Mouse (Mus musculus): Measurements from ENCODE around the gene Itsn1.

The Itsn1 gene

DNA sequence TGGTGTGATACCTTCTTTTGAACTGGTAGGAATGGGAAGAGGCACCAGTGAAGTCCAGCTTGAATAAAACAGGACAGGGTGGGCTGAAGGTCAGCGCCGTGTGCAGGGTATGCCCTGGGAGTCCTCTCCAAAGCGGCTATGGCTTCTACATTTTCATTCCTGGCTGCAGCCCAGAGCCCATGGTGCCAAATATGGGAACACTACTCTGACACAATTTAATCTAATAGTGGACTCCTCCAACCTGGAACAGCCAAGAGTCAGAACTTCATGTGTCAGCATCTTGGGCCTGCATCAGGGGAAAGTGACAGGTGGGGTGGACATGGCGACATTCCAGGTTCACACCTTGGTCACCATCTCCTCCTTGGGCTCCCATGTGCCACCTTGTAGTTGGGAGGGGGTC, 147.4 kb downstream of the Itsn1 start:
- DNase-seq = no peak

DNA sequence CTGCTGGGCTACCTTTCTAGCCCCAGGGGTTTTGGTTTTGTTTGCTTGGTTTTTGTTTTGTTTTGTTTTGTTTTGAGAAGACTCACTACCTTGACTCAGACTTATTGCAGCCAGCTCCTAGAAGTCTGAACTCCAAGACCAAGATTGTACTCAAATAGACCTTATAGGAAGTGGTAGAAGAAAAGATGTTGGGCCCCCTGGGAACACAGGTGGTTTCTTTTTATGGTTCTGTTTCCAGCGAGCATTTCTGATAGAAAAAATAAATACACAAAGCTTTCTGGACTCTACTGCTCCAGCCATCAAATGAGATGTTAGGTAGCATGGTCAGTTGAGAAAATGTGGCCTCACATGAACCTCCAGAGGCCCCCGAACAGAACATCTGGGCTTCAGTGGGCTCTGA, 150.0 kb downstream of the Itsn1 start:
- DNase-seq = no peak

DNA sequence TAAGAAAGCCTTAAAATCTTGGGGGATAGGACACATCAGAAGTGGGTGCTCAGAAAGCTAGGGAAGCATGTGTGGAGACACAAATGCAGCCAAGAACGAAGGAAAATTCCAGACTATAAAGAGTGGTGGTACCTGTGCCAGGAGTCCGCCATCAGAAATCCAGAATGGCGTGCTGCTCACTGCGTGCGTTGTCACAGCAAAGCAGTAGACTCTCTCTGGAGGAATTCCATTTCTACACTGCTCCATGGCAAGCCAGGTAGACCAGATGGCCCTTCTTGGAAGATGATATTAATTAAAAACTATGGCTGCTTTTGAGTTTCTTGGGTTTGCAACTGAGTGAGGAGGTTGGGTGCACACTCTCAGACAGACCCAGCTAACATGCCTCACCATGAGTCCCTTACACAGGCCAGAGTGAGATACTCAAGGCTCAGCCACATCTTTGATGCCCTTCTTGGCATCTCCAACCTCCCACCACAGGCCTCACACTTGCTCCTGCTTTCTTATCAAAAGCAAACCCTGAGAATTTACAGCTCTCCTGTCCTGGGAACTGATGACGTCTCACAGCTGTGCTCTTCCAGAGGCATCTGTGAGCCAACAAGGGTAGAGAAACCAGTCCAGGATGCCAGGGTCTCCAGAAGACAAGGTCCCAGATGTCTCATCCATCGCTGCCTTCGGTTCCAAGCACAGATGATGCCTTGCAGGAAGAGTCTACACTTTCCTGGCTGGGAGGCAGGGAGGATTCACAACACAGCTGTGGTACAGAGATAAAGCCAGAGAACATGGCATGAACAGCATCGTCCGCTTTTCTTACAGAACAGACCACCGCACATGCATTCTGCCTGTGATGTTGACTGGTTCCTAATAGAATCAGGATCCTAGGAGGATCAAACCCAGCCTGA, 152.0 kb downstream of the Itsn1 start:
- no peak for DNase-seq

DNA sequence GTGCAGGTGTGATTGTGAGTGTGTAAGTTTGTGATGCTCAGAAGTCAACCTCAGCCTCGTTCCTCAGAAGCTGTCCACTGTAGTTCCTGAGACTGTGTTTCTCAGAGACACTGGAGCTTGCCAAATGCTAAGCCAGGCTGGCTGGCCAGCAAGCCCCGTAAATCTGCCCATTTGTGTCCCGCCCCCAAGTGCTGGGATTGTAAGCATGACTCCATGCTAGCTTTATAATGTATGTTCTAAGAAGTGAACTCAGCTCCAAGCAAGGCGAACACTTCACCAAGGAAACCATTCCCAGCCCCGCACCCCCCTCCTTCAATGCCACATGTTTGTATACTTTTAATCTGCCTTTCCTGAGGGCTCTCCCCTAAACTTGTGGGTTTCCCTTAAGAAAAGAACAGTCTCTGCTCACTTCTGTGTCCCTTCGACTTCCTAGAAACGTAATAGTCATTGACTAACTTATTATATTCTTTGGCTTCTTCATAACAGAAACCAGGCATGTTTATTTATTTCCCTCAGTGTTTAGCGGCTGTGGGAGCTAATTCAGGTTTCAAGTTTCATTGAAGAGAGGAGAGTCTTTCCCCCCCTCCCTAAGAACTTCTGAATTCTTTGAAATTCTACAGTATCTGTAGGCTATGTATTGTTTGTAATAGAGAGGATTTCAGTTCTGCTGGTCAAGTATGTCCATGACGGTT, 153.2 kb downstream of the Itsn1 start:
- no peak for DNase-seq

DNA sequence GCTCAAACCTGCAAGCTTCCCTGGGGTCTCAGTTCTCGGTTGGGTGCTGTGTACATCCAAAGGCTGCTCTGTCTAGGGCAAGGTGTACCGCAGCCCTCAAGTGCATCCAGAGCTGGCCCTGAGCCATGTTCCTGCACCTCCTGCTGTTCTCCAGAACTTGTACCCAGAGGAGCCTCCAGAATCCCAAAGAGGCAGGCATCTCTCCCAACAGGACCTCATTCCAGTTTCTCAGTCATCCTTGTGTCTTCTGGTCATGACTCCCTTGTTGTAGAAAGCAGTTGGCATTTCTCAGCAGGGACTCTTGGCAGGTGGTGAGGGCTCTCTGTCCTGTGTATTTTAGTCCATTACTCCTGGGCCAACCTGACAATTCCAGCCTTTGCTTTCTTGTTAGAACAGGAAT, 154.6 kb downstream of the Itsn1 start:
- no peak for DNase-seq

DNA sequence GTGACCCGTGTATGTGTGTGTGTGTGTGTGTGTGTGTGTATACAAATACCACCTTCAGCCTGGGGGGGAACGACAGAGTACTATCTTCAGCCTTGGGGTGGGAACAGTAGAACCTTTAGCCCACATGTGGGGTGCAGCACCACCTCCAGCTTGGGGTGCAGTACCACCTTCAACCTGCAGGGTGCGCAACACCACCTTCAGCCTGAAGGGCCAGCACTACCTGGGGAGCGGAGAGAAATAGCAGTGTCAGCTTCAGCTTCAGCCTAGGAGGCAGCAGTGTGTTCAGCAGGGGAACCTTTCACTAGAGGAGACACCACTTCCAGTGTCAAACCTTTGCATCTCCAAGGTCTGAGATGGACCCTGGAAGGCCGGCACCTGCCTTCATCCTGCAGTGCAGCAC, 155.1 kb downstream of the Itsn1 start:
- peak; percentile 86 for DNase-seq

DNA sequence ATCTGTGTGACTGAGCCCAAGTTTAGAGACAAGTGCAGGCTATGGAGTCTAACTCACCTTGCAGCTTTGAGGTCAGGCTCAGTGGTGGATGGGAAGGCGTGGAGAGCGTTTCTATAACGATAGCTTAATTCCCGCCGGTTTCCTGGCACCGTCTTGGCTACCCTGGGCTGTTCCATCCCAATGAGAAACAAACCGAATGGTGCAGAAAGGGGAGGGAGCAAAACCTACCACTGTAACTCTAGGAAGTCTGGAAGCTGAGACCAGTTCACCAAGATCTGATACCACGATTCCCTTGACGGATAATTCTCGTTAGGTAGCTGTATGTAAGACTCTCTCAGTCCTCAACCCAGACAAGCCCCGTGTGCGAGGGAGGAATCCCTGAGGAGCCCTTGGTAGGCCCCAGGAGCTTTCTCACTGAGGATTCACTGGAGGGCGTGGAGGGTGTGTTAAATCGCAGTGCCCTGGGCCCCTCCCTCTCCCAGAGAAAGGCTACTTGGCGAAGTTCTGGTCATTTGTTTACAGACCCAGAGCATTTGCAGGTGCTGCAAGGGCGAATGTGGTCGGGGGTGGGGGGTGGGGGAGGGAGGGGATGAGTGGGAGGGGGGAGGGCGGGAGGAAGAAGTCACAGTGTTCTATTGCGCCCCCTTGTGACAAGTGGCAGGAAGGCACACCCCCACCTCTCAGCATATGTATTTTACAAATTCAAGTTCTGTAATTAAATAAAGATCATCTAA, 156.5 kb downstream of the Itsn1 start:
- DNase-seq = peak; percentile 89

DNA sequence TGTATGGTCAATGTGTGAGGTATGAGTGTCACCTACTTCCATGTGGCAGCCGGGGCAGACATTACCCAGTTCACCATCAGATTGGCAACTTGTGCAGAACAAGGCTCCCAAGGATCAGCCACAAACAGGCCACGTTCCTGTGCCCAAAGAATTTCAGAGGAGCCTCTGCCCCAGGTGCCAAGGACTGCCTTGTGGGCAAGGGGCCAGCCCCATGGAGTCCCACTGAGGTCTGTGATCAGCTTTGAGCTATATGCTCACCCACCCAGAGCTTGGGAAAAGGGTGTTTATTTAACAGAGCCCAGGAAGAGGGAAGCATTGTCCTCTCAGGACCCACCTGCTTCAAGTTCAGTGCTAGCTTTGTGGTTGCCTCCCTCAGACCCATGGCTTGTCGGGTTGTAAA, 159.3 kb downstream of the Itsn1 start:
- DNase-seq = no peak

DNA sequence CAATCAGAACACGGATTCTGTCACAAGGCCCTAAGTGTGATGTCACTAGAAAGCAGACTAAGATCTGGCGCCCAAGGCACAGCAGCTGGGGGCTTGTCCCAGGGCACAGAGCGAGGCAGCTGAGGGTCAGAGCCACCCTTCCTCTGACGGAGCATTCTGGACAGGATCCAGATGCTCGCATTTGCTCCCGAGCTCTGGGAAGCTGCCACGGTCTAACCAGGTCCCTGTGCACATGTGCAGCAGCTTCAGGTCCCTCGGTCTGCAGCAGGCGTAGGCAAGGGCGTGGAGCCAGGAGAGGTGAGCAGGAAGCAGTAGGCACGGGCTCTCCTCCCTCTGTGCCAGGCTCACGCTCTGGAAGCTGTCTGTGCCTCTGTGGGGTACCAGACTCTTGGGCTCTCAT, 160.8 kb downstream of the Itsn1 start:
- DNase-seq = peak; percentile 88

DNA sequence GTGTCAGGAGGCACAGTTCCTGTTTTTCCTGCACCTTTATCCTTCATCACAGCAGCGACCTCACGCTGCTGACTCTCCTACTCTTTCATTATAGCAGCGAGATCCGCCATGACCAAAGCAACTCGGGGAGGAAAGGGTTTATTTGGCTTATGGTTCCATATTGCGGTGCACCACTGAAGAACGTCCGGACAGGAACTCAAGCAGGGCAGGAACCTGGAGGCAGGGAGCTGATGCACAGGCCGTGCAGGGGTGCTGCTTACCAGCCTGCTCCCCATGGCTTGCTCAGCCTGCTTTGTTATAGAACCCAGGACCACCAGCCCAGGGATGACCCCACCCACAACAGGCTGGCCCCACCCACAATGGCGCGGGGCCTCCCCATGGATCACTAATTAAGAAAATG, 162.1 kb downstream of the Itsn1 start:
- DNase-seq = no peak

DNA sequence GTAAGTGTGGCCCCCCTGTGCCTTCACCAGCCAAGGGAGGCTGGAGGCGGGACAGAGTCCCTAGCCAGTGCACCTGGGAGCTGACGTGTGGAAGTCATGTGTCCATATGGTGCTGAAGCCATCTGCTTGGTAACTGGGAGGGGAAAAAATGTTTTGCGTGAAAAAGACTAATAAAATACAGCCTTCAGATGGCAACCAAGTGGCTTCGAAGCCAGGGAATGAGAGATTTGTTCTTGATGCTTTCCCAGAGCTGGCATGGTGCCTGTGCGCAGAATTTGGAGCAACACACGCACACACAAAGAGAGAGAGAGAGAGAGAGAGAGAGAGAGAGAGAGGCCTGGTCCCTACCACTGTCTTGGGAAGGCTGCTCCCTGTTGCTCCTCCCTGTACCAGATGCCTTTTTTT, 167.3 kb downstream of the Itsn1 start:
- no peak for DNase-seq

DNA sequence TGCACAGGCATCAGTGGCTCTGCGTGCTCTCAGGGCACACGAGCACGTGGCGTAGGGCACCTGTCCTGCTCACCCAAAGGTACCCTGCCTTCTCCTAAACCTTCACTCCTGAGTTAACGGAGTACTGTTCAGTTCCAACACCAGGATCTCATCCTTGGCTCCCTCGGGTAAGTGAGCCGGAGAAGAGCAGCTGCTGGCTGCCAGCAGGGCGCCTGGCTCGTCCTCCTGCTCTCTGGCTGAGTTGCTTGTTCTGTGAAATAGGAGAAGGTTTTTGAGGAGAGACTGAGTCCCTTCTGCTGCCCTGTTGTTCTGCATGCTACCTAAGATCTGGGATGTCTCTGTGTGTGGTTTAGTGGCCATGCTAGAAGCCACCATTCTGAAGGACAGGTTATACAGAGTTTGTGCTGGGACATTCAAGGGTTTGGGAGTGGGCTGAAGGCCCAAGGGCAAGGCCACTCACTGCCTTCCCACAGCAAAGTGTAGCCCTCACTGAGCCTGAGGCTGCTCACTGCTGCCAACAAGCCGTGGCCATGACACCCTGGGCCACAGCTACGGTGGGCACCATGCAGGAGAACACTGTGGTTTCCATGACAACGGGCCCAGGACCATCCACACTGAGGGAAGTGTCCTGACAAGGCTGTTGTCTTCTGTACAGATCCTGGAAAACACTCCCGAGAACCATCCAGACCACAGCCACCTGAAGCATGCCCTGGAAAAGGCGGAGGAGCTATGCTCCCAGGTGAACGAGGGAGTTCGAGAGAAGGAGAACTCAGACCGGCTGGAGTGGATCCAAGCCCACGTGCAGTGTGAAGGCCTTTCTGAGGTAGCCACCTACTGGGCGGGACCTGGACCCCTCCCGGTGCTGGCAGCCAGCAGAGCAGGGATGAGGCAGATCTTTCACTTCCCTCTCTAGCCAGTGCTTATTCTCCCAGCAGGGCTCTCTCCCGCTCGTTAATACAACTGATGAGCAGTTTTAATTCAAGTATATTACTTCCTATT, 170.1 kb downstream of the Itsn1 start:
- no peak for DNase-seq

DNA sequence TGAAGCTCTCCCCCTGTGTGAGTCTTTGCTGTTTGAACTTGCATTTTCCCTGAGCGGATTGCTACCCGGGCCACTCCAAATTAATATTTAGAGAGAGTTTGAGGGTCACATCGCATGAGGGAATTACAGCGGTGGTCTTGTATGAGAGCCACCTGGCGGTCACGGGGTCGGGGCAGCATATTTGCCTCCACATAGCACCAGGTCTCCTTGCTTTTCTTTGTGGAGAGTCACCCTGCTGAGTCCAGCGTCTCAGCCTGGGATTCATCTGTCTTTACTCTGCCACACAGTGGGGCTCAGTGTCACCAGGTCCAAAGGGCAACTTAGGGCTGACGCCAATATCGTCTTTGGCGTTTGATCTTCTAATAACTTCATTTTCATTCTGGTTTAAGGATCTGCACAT, 171.2 kb downstream of the Itsn1 start:
- DNase-seq = no peak

DNA sequence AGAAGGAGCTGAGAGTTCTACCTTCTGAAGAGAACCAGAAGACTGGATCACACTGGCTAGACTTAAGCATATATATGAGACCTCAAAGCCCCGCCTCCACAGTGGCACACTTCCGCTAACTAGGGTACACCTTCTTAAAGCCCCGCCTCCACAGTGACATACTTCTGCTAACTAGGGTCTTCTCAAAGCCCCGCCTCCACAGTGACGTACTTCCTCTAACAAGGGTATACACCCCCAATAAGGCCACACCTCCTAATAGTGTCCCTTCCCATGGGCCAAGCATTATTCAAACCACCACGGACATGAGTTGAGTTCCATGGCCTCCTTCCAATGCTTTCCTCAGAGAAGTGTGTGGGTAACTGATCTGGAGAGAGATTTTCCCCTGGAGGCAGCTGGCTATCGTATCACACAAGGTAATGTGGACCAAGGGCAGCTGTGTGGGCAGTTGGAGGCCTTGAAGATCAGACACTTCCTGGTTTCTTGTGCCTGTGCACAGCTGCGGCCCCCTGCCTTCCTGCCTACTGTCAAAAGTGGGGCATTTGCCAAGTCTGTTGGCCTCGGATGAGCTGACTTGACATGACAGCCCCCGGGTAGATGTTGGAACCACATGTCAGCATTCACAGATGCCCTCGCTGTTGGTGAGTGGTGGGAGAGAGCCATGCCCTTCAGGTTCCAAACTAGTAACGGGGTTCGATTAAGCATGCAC, 174.9 kb downstream of the Itsn1 start:
- peak; percentile 89 for DNase-seq

DNA sequence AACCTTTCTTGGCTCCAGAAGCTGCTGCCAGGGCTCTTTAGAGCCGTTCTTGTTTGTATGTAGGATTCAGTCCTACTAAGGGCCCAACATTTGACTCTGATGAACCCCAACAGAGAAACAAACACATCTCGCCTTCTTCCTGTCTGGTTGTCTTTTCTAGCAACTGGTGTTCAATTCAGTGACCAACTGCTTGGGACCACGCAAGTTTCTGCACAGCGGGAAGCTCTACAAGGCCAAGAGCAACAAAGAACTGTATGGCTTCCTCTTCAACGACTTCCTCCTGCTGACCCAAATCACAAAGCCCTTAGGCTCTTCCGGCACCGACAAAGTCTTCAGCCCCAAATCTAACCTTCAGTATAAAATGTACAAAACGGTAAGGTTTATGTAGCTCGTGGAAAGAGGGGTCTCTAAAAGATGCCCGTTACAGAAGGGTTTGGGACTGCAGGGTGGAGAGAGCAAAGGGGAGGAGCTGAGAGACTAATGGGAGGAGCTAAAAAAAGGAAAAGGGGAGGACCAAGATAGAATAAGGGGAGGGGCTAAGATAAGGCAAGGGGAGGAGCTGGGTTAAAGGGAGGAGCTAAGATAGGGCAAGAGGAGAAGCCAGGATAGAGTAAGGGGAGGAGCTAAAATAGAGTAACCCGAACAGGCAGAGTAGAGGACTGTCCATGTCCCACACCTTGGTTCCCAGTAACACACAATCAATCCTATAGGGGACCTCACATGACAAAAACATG, 176.2 kb downstream of the Itsn1 start:
- no peak for DNase-seq

DNA sequence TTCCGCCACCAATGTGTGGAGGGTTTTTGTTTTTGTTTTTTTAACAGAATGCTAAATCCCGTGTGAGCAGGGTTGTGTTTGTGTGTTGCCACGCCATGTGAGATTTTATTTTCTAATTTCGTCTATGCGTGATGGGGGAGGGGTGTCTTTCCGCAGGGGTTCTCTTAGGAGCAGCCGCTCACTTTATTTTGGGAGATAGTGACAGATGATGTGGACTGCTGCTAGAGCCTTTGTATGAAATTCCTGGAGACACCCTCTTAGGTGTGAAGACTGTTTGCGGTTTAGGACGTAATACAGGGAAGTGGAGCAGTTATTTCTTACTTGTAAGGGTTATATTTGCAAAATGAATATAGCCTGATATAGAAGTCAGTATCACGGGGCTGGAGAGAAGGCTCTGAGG, 176.9 kb downstream of the Itsn1 start:
- no peak for DNase-seq

DNA sequence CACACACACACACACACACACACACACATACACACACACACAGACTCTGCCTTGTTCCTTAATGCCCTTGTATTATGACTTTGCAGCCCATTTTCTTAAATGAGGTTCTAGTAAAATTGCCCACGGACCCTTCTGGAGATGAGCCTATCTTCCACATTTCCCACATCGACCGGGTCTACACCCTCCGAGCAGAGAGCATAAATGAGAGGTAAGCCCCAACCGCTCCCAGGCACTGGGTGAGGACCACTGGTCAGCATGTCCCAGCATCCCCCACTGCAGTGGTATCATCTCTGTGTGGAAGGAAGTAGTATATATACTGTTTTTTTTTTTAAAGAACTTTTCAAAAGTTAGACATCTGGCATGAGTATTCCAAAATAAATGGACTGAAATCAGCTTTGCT, 177.6 kb downstream of the Itsn1 start:
- no peak for DNase-seq

DNA sequence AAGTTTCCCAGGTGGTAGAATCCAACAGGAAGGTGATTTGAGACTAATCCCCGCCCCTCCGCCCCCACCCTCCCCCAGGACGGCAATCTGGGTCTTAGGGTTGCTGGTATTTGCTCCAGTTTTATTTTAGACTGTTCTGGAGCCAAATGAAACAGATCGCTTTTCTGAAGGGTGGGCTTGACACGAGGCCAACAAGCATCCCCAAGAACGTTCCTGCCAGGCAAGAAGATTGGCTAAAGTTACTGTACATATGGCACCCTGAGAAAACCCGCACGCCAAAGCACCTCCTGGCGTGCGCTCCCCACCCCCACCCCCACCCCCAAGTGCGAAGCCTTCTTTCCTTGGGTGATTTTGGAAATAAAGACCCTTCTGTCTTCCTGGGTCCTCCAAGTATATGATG, 178.1 kb downstream of the Itsn1 start:
- no peak for DNase-seq

DNA sequence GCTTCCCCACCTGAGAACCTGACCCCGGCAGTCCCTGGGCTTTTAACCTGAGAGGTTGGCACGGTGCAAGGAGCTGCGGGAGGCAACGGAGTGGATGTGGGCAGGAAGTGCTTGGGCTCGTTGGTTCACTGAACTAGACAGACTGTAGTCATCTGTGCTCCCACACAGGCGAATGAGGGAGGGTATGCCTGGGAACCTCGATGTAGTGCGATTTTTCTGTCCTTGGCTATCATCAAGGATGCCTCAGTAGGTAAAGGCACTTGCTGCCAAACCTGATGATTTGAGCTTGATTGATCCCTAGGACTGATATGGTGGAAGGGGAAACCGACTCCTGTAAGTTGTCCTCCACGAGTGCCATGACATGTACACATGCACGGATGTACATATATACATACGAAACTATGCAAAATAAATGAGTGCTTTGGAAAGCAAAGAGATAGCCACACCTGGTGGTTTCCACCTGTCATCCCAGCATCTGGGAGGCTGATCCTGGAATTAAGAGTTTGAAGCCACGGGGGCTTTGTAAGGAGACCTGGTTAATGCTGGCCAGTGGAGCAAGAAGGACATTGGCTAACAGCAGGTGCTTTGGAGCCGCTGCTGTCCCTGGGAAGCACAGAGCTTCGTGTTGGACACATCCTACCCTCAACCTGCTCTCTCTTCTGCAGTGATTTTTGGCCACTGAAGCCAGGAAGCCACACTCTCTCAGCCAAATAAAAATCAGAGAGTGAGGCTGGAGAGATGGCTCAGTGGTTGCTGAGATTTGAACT, 180.7 kb downstream of the Itsn1 start:
- DNase-seq = no peak

DNA sequence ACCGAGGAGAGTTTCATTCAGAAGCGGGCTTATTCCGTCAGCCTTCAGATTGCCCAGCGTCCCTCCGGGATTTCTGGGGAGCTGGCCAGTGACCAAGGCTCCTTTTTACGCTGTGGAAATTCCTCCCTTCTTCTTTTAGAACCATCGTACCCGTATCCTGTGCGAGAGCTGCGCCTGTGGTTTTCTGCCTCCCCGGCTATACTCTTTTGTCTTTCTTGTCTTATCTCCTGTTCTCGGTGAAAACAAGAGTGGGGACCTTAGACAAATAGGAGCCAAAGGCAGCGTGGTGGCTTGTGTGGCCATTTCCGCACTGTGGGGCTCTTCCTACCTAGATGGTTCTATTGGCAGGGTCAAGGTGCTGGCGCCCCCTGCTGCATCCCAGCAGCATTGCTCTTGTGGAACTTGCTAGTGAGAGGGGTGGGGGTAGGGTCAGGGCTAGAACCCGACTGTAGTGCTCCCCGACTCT, 188.6 kb downstream of the Itsn1 start:
- DNase-seq = peak; percentile 98
